Mouse (Mus musculus) embryo, embryonic 11 days (tissue): ENCODE results near the gene Gm10643.
A peak's percentile ranks its signal among the peaks of the same experiment; 100 is the strongest.

Source experiments
- DNase-seq: peaks from one replicate; pipeline ENCODE4 v3.0.0-alpha.2; 2015

Gene Gm10643

DNA sequence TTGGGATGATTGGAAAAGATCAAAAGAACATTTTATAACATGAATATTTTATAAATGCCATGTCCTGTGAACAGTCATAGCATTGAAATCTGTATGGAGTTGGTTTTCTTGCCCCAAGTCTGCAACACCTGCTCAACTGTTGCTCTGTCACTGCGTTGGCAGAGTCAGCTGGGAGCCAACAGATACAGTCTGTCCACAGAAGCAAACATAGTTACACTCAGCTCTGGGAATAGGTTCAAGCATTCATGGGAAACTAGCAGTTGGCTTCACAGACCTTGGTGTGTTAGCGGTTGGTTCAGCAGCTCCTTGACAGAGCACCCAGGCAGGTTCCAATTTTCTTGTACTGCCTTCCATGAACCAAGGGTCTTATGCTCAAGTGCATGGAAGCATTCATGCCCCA is 5.7 kb upstream of the Gm10643 start:
- no peak for DNase-seq

DNA sequence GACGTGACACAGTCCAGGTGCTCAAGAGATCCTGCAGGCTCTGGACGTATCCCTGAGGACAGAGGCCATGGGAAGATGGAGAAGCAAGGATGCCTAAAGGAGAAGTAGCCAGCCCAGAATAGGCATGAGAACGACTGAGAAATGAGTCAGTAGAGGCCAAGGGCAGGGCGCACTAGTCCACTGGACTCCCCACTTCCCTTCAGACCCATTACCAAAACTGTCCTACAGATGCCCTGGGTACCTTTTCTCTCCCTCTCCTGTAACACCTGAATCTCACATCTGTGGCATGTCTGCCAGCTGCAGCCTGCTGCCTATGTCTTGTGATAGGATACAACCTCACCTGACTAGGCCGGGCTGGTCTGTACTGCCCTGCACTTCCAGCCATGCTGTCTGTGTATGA is 5.3 kb upstream of the Gm10643 start:
- no peak for DNase-seq

DNA sequence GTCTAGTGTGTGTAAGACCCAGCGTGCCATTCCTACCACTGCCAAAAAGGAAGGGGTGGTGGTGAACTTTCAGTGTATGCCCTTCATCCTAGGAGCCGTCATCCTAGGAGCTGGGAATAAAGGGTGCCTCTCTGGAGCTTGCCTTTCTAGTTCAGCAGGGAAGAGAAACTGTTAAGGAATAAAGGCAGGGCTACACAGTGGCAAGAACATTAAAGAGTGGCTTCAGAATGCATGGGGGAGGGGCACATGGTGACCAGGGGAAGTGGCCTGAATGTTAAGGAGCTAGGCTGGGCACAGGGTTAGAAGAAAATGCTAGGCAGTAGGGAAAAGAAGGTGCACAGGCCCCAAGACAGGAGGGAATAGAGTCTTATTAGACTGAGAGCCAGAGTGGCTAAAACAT is 4.8 kb upstream of the Gm10643 start:
- no peak for DNase-seq

DNA sequence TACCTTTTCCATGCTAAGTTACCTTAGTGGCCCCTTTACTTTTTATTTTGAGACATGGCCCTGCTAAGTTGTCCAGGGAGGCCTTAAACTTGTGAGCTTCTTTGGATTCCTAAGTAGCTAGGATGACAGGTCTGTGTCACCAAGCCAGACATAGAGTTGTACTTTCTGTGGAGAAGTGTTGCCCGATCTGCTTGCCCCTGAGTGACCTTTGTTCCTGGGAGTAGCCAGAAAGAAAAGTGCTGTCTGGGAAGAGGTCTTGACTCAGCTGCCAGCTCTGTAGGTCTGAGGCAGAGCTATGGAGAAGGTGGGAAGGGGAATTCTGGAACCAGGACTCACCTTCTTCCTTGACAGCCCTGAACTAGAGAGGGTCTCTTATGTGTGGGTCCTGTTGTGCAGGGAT is 4.2 kb upstream of the Gm10643 start:
- no peak for DNase-seq

DNA sequence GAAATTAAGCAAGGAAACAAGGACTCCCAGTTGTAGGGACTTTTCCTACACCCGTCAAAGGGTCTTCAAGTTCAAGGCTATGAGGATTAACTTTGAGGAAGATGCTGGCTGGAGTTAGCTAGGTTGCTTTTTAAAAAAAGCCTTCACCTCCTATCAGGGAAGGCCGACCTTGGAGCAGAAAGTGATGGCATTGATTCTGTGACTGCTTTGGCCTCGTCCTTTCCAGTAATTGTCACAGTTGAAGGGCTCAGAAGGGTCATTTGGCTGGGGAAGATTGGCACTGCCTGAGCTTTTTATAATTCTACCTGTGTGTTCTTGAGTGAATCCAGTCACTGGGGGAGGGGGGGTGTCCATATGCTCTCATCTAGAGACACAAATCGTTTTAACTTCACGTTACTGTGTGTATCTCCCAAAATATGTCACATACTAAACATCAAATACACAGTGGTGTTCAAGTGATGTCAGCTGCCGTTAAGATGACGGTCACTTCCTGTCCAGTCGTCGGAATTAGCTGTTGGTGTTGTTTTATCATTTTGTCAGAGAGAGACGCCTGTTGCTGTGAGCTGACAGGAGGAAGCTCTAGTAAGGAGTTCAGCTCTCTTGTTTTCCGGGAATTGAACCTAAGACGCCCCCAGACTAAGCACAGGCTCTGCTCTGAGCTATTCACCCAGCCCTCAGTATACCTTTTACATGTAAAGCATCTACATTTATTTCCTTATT is 3.5 kb upstream of the Gm10643 start:
- no peak for DNase-seq

DNA sequence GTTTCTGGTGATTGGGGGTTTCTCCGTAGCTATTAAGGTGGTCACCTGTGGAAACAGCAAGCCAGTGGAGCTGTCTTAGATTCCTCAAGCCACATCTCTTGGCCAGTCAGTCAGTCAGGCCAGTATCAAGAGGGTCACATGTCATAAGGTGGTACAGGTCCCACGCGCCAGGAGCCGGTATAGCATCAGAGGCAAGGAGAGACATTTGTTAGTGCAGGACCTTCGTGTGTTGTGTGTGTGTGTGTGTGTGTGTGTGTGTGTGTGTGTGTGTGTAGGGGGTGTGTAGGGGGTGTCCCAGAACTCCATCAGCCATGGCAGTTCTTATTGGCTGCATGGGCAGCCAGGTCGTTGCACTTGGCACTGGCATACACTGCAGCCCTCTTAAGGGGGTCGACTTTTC is 3.0 kb upstream of the Gm10643 start:
- DNase-seq: no peak

DNA sequence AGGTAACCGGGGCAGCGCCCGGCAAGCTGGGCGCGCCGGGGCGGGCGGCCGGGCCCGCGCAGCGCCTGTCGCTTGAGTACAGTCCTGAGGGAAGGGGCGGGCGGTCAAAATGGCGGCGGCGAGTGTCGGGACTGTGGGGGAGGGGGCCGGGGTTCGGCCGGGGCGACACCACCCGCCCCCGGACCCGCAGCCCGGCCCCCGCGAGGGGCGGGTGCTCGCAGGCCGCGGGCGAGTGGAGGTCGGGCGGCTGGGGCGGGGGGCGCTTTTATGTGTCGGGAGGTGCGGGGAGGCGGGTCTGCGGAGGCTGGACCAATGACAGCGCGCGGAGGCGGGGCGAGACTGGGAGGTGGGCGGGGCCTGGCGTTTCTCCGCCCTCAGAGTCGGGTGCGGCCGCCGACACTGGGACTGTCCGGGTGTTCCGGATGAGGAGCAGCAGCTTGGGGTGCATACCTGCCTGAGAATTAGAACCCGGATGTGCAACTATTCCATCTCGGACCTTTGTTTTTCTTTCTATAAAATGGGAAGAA is 2.2 kb upstream of the Gm10643 start:
- DNase-seq: peak; percentile 94

DNA sequence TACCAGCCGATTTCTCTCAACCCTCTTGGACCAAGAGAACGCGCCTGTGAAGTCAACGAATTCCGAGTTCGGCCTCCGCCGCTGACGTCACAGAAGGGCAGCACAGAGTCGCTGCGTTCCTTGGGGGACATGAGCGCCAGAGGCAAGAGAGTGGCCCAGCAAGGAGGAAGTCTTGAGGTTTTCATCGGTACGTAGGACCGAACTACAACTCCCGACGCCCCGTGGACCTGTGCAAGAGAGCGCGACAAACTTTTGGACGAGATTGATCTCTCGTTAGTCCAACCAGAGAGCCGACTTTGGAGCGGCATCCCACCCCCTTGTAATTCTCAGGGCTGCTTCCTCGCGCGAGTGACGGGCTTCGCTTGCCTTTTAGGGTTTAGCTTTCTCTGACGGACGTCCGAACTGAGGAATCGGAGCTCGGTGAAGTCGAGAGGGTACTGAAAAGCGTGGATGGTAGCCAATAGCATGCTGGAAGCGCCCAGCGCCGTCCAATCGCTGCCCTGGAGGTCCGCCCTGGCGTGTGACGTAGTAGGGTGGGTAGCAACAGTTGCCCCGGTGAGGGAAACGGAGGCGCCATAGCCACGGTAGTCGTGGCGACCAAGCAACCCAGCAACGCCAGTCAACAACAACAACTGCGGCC is 1.5 kb upstream of the Gm10643 start, which contains the start of gene Rfx1:
TSS of gene Rfx1 (plus strand) at position 544 of the 640 bp plus-strand sequence.
- DNase-seq: peak; percentile 99

DNA sequence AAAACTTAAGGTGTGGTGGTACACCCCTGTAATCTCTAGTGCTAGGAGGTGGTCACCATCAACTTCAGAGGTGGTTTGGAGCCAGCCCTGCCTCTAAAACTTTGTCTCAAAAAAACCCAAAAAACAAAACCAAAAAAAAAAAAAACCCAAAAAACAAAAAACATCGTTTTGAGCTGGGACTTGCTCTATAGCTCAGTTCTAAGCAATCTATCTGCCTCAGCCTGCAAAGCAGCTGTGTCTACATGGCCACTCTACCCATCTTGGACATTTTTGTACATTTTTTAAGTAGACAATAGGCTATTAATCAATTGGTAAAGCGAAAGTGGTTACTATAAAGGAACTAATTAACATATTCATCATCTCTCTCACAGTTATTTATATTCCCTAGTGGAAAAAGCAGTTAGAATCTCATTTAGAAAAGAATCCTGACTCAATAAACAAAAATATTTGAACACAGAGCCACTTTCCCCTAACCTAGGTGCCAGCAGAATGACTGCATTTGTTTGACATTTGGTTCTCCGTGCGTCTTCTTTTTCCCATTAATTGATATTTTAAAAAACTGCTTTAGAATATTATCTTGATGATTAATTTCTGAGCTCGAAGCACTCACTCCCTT is 628 bp upstream of the Gm10643 start:
- no peak for DNase-seq

DNA sequence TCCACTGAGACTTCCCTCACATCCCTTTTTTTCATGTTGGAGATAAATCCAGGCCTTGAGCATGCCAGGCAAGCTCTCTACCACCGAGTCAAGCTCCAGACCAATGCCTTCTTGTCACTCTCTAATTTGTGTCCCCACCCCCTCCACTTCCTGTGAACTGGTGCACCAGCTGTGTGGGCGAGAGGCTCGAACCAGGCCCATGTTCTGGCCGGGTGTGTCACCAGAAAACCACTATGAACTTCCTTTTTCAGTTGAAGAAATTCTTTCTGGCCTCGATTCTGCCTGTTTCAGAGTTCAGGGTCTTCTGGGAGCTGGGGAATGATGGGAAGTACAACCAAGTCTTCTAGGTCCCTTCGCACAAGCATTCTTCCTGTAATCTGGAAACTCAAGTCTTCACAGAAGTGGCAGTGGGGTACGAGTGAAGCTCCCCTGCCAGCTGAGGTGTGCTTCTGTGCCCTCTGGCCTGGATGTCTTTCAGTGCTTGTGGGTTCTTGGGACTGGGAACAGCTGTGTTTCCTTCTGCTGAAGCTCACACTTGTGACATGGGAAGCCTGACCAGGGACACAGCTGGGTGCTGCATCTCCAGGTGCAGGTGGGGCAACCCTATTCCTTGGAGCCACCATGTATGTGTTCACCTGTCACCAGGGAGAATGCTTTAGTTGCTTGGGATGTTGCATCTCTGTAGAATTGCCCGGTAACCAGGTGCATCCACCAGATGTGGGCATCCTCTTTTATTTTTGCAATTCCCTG is 901 bp downstream of the Gm10643 start:
- DNase-seq: no peak

DNA sequence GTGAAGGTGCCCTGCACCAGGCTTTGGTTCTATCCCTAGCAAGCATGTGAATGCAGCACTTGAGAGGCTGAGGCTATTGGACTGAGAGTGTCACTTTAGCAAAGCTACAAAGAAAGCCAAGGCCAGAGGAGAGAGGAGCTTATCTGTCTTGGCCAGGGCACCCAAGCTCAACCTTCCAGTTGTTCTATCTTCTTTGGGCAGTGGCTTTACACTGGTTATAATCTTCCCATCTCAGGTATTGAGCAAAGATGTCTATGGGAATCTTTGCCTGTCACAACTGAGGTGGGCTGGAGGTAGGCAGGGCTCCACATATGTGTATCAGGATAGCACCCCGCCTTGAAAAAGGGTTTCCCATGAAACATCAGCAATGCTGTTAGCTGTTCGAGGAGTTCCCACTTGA is 4.7 kb downstream of the Gm10643 start:
- no peak for DNase-seq

DNA sequence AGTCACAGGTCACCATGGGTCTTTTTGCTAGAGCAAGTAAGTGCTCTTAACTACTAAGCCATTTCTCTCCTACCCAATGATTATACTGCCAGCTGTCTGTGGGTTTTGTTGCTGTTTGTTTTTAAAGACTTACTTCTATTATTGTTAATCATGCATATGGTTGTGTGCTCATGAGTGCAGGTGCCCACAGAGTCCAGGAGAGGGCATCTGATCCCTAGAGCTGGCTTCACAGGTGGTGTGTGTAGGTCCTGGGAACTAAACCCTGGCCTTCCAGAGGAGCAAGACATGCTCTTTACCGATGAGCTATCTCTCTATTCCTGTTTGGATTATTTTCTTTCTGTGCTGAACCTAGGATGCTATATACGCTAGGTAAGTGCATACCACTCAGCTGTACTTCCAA is 5.7 kb downstream of the Gm10643 start:
- DNase-seq: no peak

DNA sequence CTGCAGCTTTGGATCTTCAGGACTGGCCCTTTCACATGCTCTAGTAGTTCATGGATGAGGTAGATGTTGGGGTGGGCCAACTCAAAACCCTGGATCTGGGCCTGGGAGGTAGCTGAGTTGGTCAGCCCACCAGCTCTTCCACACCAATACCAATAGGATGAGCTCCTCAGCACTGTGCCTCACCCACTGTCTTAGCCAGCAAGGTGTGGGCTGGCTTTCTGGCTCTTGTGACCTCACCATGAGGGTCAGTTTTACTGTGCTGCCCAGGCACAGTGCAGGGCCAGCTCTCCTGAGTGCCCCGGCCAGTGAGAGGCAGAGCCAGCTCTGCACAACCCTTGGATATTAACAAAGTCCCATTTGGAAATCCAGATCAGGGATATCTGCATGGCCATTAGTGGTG is 7.1 kb downstream of the Gm10643 start:
- DNase-seq: no peak

DNA sequence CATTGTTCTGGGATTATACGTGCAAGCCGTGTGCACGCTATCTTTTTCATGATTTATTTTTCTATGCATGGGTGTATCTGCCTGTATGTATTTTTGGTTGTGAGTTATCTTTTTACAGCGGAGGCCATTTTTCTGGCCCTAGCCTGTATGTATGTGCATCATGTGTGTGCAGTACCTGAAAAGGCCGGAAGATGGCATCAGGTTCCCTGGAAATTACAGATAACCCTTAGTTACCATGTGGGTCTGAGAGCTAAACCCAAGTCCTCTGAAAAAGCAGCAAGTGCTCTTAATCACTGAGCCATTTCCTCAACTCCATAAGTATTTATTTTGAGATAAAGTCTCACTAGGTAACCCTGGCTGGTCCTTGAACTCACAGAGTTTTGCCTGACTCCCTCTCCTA is 11.7 kb downstream of the Gm10643 start:
- DNase-seq: no peak

DNA sequence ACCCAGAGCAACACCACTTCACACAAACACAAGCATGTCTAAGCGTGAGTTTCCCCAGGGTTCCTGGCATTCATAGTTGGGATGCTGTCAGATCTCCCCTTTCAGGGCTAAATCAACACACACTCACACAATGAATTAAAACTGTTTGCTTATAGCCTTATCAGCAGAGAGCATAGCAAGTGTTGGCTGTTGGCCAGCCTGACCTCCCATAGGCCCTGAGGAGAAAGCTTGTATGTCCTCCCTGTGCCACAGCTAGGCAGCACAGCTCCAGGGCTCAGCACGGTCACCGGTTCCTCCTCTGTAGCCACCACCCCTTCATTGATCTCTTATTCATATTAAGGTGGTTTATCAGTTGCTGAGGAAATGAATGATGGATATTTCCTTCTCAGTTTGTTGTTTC is 12.2 kb downstream of the Gm10643 start:
- no peak for DNase-seq

DNA sequence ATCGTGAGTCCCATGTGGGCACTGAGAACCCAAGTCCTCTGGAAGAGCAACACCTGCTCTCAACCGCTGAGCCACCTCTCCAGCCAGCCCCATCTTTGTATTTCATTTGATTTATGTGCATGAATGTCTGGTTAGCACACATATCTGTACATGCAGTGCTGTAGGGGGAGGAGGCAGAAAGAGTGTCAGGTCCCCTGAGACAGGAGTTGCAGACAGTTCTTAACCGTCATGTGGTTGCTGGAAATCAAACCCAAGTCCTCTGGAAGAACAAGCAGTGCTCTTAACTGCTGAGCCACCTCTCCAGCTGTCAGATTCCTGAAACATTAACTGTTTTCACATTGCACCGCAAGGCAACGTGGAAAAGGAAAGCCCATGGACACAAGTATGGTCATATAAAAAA is 16.8 kb downstream of the Gm10643 start:
- DNase-seq: no peak

DNA sequence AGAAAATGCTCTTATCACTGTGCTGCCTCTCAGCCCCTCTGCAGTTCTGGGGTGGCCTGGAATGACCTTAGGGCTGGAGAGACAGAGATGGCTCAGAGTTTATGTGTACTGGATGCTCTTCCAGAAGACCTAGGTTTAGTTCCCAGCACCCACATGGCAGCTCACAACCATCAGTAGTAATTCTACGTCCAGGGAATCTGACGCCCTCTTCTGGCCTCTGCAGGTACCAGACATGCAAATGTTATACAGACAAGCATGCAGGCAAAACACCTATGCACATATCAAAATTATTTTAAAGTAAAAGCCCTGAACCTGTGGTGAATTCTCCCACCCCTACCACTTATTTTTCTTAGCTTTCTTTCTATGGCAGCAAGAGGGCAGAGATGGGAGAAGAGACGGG is 18.4 kb downstream of the Gm10643 start:
- no peak for DNase-seq

DNA sequence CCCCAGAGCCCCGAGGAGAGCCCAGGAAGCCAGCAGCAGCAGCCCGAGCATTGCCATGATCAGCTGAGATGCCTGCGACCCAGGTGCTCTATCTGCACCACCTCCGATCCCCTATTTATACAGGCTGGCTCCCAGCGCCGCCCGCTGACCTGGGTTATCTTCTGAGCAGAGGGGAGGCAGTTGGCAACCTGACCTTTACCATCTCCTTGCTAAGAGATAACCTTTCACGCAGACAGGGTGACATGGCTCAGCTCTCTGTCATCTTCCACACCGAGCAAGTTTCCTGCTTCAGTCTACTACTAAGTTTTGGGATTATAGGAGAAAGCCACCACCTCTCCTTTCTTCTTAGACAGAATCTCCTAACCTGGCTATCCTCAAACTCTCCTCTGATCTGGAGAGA is 20.0 kb downstream of the Gm10643 start, which contains the start of gene Rln3:
TSS of gene Rln3 (minus strand) at position 101 of the 400 bp plus-strand sequence.
- no peak for DNase-seq

DNA sequence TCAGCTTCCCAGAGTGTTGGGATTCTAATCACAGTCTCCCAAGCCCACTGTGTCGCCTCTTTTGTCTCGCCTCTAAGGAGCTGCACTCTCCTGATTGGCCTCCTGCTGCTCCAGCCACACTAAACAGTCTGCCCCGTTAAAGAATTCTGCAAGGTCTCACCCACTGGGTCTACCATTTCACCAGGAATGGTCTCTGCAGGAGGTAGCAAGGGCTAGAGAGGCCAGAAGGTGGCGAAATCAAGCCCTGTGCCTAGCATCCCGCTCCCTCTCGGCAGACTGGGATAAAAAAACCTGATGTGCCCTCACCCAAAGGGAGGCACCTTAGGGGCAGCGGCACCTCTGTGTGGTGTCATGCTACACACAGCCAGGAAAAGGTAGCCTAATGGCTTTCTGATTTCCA is 20.8 kb downstream of the Gm10643 start:
- DNase-seq: no peak

DNA sequence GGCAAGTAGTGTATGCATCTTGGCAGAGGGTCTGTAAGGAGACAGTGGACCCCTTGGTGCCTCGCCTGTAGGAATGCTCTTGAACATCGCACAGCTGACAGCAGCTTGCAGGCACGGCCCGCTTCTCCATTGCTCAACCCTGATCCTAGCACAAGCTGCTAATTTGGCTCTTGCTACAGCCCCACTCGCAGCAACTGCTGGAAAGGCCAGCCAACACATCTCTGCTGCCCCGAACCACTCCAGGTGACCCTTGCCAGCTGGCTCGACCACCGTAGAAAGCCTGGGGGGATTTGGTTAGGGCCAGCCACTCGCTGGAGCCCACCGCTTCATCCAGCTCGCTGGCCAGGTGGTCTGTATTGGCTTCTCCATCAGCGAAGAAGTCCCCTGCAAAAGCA is 22.0 kb downstream of the Gm10643 start:
- no peak for DNase-seq

DNA sequence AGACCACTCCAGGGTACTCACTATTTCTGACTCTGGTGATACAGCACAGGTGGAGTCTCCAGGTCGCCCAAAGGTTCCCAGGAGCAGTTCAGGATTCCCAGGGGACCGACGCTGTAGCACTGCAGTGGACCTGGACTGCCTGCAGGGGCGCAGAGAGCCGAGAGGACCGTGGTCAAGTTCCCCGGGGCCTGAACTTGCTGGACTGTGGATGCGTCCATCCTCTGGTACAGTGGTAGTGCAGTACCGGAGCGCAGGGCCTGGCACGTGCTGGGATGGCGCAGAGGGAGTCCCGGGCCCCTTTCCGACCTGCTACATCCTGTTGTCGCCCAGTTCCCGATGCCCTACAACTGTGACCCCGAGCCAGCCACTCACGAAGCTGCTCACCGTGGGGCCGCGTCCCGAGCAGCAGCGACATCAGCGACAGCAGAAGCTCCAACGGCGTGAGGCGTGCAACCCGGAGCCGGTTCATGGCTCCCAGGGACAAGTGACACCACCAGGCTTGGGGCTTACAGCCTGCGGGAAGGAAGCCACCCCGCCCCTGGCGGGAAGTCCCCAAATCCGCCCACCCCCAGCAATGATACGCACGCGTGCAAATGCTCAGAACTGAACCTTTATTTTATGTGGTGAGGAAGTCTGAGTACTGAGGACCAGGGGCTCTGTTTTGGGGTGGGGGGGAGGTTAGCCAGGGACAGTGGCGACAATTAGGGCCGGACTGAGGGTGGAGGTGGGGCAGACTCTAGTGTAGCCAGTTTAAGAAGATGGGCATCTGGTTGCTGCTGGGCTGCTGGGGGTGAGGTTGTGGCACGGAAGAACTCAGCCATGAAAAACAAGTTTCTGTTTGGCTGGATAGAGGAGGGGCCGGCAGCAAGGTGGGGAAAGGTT is 22.6 kb downstream of the Gm10643 start, which contains the start of gene Il27ra:
TSS of gene Il27ra (minus strand) at position 524 of the 882 bp plus-strand sequence.
- DNase-seq: peak; percentile 86

DNA sequence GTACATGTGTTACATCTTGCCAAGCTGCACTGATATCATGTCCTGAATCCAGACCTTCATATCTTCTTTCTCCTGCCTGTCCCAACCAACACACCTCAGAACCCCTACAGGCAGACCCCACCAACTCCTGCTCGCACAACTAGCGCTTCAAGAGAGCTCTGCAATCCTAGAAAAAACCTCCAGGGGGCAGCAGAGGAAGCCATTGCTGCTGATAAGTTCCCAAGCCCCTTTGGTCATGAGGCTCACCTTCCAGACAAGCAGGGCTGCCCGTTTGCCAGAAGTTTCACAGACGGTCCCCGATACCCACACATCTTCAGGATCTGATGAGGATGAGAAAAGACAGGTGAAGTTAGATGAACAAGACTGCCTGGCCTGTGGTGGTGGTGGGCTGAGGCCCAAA is 25.9 kb downstream of the Gm10643 start:
- DNase-seq: peak; percentile 85
